Mouse (Mus musculus): ENCODE results near the gene Aamp.

The Aamp gene

GRCm38 (mm10) chr1:74236590-74237317, 47.8 kb downstream of the Aamp start:
- peak; percentile 36 to 51 for DNase-seq (ENCODE audit: low spot score in 2 of 2)

DNA sequence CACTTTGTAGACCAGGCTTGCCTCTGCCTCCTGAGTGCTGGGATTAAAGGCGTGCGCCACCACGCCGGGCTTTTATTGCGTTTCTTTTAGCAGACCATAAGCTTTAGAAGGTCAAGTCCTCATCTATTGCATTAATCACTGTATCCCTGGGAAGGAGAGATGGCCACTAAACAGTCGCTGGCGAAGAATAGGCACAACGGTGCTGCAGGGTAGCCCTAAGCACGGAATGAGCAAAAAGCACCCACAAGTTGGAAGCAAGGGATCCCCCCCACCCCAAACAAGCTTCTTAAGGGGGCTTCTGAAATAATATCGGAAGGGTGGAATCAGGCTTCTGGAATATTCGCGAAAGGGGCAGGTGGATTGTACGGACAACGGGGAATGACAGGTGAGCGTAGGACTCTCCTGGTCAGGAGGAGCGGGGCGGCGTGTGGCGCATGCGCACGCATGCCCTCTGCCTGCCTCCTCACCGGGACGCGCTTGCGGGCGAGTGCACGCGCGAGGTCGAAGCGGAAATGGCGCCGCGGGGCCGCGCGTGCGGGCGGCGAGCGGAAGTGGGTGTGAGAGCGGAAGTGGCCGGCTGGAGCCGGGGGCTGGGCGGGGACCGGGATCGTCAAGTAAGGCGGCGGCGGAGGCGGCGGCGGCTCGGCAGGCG, 48.5 kb downstream of the Aamp start, which contains the start of gene Arpc2:
Arpc2 (plus strand) TSS at position 147 of the 652 bp plus-strand sequence.
- peak; percentile 96 to 97 for DNase-seq (ENCODE audit: low spot score in 2 of 2)

GRCm38 (mm10) chr1:74230992-74231391, 53.5 kb downstream of the Aamp start:
- DNase-seq (ENCODE audit: low spot score in 2 of 2): no peak

GRCm38 (mm10) chr1:74229942-74230341, 54.6 kb downstream of the Aamp start:
- DNase-seq (ENCODE audit: low spot score in 2 of 2): no peak
